Mouse (Mus musculus) embryonic fibroblast, embryonic 13.5 days (primary cell): ENCODE data around the gene Bcl3.

Experiments used
- CTCF ChIP-seq: IDR thresholded peaks from 2 replicates; pipeline ENCODE4 v1.5.1; 2011; ENCODE audit warnings: mild to moderate bottlenecking, control low read depth, low read length, moderate library complexity, borderline replicate concordance; ENCODE audit not compliant: insufficient read depth
- POLR2A ChIP-seq: IDR thresholded peaks from 2 replicates; pipeline ENCODE4 v1.6.1; 2011; ENCODE audit warnings: low read depth, mild to moderate bottlenecking, control low read depth, low read length, moderate library complexity

DNA sequence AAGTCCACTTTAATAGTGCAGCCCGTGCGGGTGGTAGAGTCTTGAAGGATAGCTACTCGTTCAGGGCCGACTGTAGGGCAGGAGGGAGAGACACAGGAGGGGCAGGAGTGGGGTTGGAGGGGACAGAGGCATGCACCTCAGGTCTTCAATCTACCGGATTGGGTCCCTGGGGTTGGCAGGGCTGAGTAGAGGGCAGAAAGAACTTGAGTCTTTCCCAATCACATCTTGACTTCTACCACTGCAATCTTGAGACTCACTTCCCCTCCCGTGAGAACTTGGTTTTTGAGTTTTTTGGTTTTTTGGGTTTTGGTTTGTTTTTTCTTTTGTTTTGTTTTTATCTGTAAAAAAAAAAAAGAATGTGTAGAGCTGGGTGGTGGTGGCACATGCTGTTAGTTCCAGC, 33.7 kb upstream of the Bcl3 start:
- TF ChIP-seq POLR2A (no peak), CTCF (no peak)
